Mouse (Mus musculus): ENCODE results near the gene Erich6b. TPM values are rescaled to one million over a fixed set of nuclear protein-coding genes. Genes with fewer than 3 reads are reported as not detected.

Gene Erich6b
- polyA plus RNA-seq, 1 experiment, result not detected

GRCm38 (mm10) chr14:75690428-75690827 is 48.4 kb downstream of the Erich6b start:
- Histone ChIP-seq H3K27me3 (ENCODE audit: control insufficient read depth) (no peaks in the 10 kb centered on the region), H3K9me3 (ENCODE audit: control insufficient read depth, low read length) (no peaks in the 10 kb centered on the region), H3K36me3 (ENCODE audit: control insufficient read depth) (no peaks in the 10 kb centered on the region), H3K4me1 (ENCODE audit: control insufficient read depth) (no peaks in the 10 kb centered on the region), H3K4me3 (replicated peaks) (no peak overlapping the region)
- TF ChIP-seq TAL1 (IDR thresholded peaks at IDR 0.05; ENCODE audit: low read length), result no peak
- no peak for TF ChIP-seq GATA1 (IDR thresholded peaks at IDR 0.05; ENCODE audit: low read length)

- Histone ChIP-seq H3K4me1 (ENCODE audit: control insufficient read depth) (no peaks in the 10 kb centered on the region), H3K9me3 (ENCODE audit: control insufficient read depth, low read length) (no peaks in the 10 kb centered on the region), H3K4me3 (replicated peaks) (no peak overlapping the region), H3K27me3 (ENCODE audit: control insufficient read depth) (no peaks in the 10 kb centered on the region), H3K36me3 (ENCODE audit: control insufficient read depth) (peaks cover 3% of the 10 kb centered on the region)
- TF ChIP-seq TAL1 (IDR thresholded peaks at IDR 0.05; ENCODE audit: low read length) (no peak), GATA1 (IDR thresholded peaks at IDR 0.05; ENCODE audit: low read length) (no peak)
These were observed 54.0 kb downstream of the Erich6b start for GRCm38 (mm10) chr14:75696096-75696495.

- no peaks in the 10 kb centered on the region for H3K27me3 ChIP-seq (ENCODE audit: control insufficient read depth)
- H3K36me3 ChIP-seq (ENCODE audit: control insufficient read depth), result peaks cover 15% of the 10 kb centered on the region
- no peaks in the 10 kb centered on the region for H3K9me3 ChIP-seq (ENCODE audit: control insufficient read depth, low read length)
- no peak overlapping the region for H3K4me3 ChIP-seq (replicated peaks)
- H3K4me1 ChIP-seq (ENCODE audit: control insufficient read depth), result no peaks in the 10 kb centered on the region
- TF ChIP-seq GATA1 (IDR thresholded peaks at IDR 0.05; ENCODE audit: low read length) (no peak), TAL1 (IDR thresholded peaks at IDR 0.05; ENCODE audit: low read length) (no peak)
These were observed 55.9 kb downstream of the Erich6b start for GRCm38 (mm10) chr14:75697928-75698327.

- TF ChIP-seq TAL1 (IDR thresholded peaks at IDR 0.05; ENCODE audit: low read length), result no peak
- no peak for TF ChIP-seq GATA1 (IDR thresholded peaks at IDR 0.05; ENCODE audit: low read length)
- Histone ChIP-seq H3K27me3 (ENCODE audit: control insufficient read depth) (no peaks in the 10 kb centered on the region), H3K9me3 (ENCODE audit: control insufficient read depth, low read length) (no peaks in the 10 kb centered on the region), H3K36me3 (ENCODE audit: control insufficient read depth) (peaks cover 84% of the 10 kb centered on the region), H3K4me3 (replicated peaks) (no peak overlapping the region), H3K4me1 (ENCODE audit: control insufficient read depth) (no peaks in the 10 kb centered on the region)
These were observed 64.6 kb downstream of the Erich6b start for GRCm38 (mm10) chr14:75706647-75707046.

GRCm38 (mm10) chr14:75707771-75708170 is 65.7 kb downstream of the Erich6b start:
- peaks cover 88% of the 10 kb centered on the region for H3K36me3 ChIP-seq (ENCODE audit: control insufficient read depth)
- no peaks in the 10 kb centered on the region for H3K4me1 ChIP-seq (ENCODE audit: control insufficient read depth)
- TF ChIP-seq TAL1 (IDR thresholded peaks at IDR 0.05; ENCODE audit: low read length) (no peak), GATA1 (IDR thresholded peaks at IDR 0.05; ENCODE audit: low read length) (no peak)
- no peak overlapping the region for H3K4me3 ChIP-seq (replicated peaks)
- H3K9me3 ChIP-seq (ENCODE audit: control insufficient read depth, low read length), result no peaks in the 10 kb centered on the region
- no peaks in the 10 kb centered on the region for H3K27me3 ChIP-seq (ENCODE audit: control insufficient read depth)

- Histone ChIP-seq H3K4me3 (replicated peaks) (no peak overlapping the region), H3K27me3 (ENCODE audit: control insufficient read depth) (no peaks in the 10 kb centered on the region), H3K36me3 (ENCODE audit: control insufficient read depth) (peaks cover 86% of the 10 kb centered on the region), H3K9me3 (ENCODE audit: control insufficient read depth, low read length) (no peaks in the 10 kb centered on the region), H3K4me1 (ENCODE audit: control insufficient read depth) (no peaks in the 10 kb centered on the region)
- TF ChIP-seq GATA1 (IDR thresholded peaks at IDR 0.05; ENCODE audit: low read length) (no peak), TAL1 (IDR thresholded peaks at IDR 0.05; ENCODE audit: low read length) (no peak)
These were observed 66.9 kb downstream of the Erich6b start for GRCm38 (mm10) chr14:75708986-75709385.

- no peaks in the 10 kb centered on the region for H3K27me3 ChIP-seq (ENCODE audit: control insufficient read depth)
- no peak for TF ChIP-seq TAL1 (IDR thresholded peaks at IDR 0.05; ENCODE audit: low read length)
- no peak for TF ChIP-seq GATA1 (IDR thresholded peaks at IDR 0.05; ENCODE audit: low read length)
- H3K4me3 ChIP-seq (replicated peaks), result no peak overlapping the region
- H3K9me3 ChIP-seq (ENCODE audit: control insufficient read depth, low read length), result no peaks in the 10 kb centered on the region
- no peaks in the 10 kb centered on the region for H3K4me1 ChIP-seq (ENCODE audit: control insufficient read depth)
- H3K36me3 ChIP-seq (ENCODE audit: control insufficient read depth), result peaks cover 92% of the 10 kb centered on the region
These were observed 69.7 kb downstream of the Erich6b start for GRCm38 (mm10) chr14:75711731-75712130.

- no peaks in the 10 kb centered on the region for H3K27me3 ChIP-seq (ENCODE audit: control insufficient read depth)
- H3K36me3 ChIP-seq (ENCODE audit: control insufficient read depth), result peaks cover 92% of the 10 kb centered on the region
- TF ChIP-seq GATA1 (IDR thresholded peaks at IDR 0.05; ENCODE audit: low read length), result no peak
- no peak for TF ChIP-seq TAL1 (IDR thresholded peaks at IDR 0.05; ENCODE audit: low read length)
- H3K4me3 ChIP-seq (replicated peaks), result no peak overlapping the region
- H3K4me1 ChIP-seq (ENCODE audit: control insufficient read depth), result no peaks in the 10 kb centered on the region
- H3K9me3 ChIP-seq (ENCODE audit: control insufficient read depth, low read length), result no peaks in the 10 kb centered on the region
These were observed 70.6 kb downstream of the Erich6b start for GRCm38 (mm10) chr14:75712687-75713086.

- no peaks in the 10 kb centered on the region for H3K9me3 ChIP-seq (ENCODE audit: control insufficient read depth, low read length)
- no peak overlapping the region for H3K4me3 ChIP-seq (replicated peaks)
- H3K36me3 ChIP-seq (ENCODE audit: control insufficient read depth), result peaks cover 92% of the 10 kb centered on the region
- H3K27me3 ChIP-seq (ENCODE audit: control insufficient read depth), result no peaks in the 10 kb centered on the region
- H3K4me1 ChIP-seq (ENCODE audit: control insufficient read depth), result no peaks in the 10 kb centered on the region
- no peak for TF ChIP-seq TAL1 (IDR thresholded peaks at IDR 0.05; ENCODE audit: low read length)
- TF ChIP-seq GATA1 (IDR thresholded peaks at IDR 0.05; ENCODE audit: low read length), result no peak
These were observed 71.6 kb downstream of the Erich6b start for GRCm38 (mm10) chr14:75713661-75714060.

- H3K4me1 ChIP-seq (ENCODE audit: control insufficient read depth), result no peaks in the 10 kb centered on the region
- no peak overlapping the region for H3K4me3 ChIP-seq (replicated peaks)
- no peaks in the 10 kb centered on the region for H3K27me3 ChIP-seq (ENCODE audit: control insufficient read depth)
- TF ChIP-seq GATA1 (IDR thresholded peaks at IDR 0.05; ENCODE audit: low read length) (no peak), TAL1 (IDR thresholded peaks at IDR 0.05; ENCODE audit: low read length) (no peak)
- H3K9me3 ChIP-seq (ENCODE audit: control insufficient read depth, low read length), result no peaks in the 10 kb centered on the region
- peaks cover 92% of the 10 kb centered on the region for H3K36me3 ChIP-seq (ENCODE audit: control insufficient read depth)
These were observed 74.4 kb downstream of the Erich6b start for GRCm38 (mm10) chr14:75716410-75716809.

Other genes with a start within 250 kb of the Erich6b start
- 0.01 and 0.02 TPM in 2 replicates for gene Siah3, start 186.3 kb upstream of the Erich6b start, polyA plus RNA-seq (2012)
- 0.05 TPM in 1 of 2 replicates, not detected in the other for gene Spert, start 49.1 kb upstream of the Erich6b start, polyA plus RNA-seq (2012)
- 0.18 and 0.23 TPM in 2 replicates for gene Cog3, start 112.3 kb downstream of the Erich6b start, polyA plus RNA-seq (2012)
- 0.73 and 0.87 TPM in 2 replicates for gene Slc25a30, start 144.8 kb downstream of the Erich6b start, polyA plus RNA-seq (2012)
- 472 and 499 TPM in 2 replicates for gene Tpt1, start 202.8 kb downstream of the Erich6b start, polyA plus RNA-seq (2012)

Data from erythroblast, embryonic 14.5 days (primary cell).